Mouse (Mus musculus) liver, adult 2 months (tissue): ENCODE results near the gene Stx16. TPM values are rescaled to one million over a fixed set of nuclear protein-coding genes. Genes with fewer than 3 reads are reported as not detected.

Experiments used
- DNase-seq: peaks from one replicate; pipeline ENCODE4 v3.0.0-alpha.2; 2011; ENCODE audit warnings: low read depth, low spot score; ENCODE audit errors: extremely low read depth
- H3K27ac ChIP-seq: fragments of 200-500 bp; replicated peaks from 2 replicates; pipeline ENCODE4 v1.5.1; 2012; ENCODE audit warnings: low read depth, mild to moderate bottlenecking, control low read depth, inconsistent platforms, low read length; ENCODE audit not compliant: insufficient read depth
- H3K27me3 ChIP-seq: fragments of 200-500 bp; 2 replicates; pipeline ENCODE4 v1.6.1; 2012; ENCODE audit warnings: mild to moderate bottlenecking, moderate library complexity, low read length, inconsistent platforms; ENCODE audit not compliant: control insufficient read depth, insufficient read depth
- H3K36me3 ChIP-seq: fragments of 200-500 bp; 2 replicates; pipeline ENCODE4 v1.6.1; 2012; ENCODE audit warnings: low read length, inconsistent platforms; ENCODE audit not compliant: control insufficient read depth, insufficient read depth
- H3K4me1 ChIP-seq: fragments of 200-500 bp; 2 replicates; pipeline ENCODE4 v1.6.1; 2011; ENCODE audit warnings: low read length; ENCODE audit not compliant: control insufficient read depth, insufficient read depth
- H3K4me3 ChIP-seq: fragments of 200-500 bp; 2 replicates; pipeline ENCODE4 v1.5.1; 2011; ENCODE audit warnings: low read depth, mild to moderate bottlenecking, control low read depth, low read length, moderate library complexity; ENCODE audit not compliant: insufficient read depth
- H3K79me2 ChIP-seq: fragments of 200-500 bp; 2 replicates; pipeline ENCODE4 v1.6.1; 2012; ENCODE audit warnings: inconsistent platforms, mild to moderate bottlenecking, low read length, moderate library complexity; ENCODE audit not compliant: control insufficient read depth, insufficient read depth
- H3K9ac ChIP-seq: fragments of 200-500 bp; 2 replicates; pipeline ENCODE4 v1.6.1; 2012; ENCODE audit warnings: low read depth, mild to moderate bottlenecking, control low read depth, inconsistent platforms, low read length
- CTCF ChIP-seq: fragments of 200-500 bp; IDR thresholded peaks from 2 replicates; pipeline ENCODE4 v1.5.1; 2011; ENCODE audit warnings: low read depth, low read length, control low read depth
- POLR2A ChIP-seq: fragments of 200-500 bp; IDR thresholded peaks from 2 replicates; pipeline ENCODE4 v1.6.1; 2011; ENCODE audit warnings: low read length, control low read depth; ENCODE audit not compliant: insufficient read depth; ENCODE audit errors: extremely low read depth
- WGBS: fragments of 180-500 bp; shearing (Covaris S2); methylation state at CpG from one replicate; pipeline ENCODE4 v1.1.7; 2018; 5-methylcytosine and 5-hydroxymethylcytosine counted together
- polyA plus RNA-seq: library from polyadenylated mRNA; depleted of rRNA; stranded (reverse); fragments of >200 nt; gene quantifications from 2 replicates; pipeline ENCODE4 v1.2.3, GENCODE M21; 2012; rRNA removed
- total RNA-seq: library from RNA; depleted of rRNA; stranded (reverse); fragments of >200 nt; gene quantifications from 2 replicates; pipeline ENCODE4 v1.2.3, GENCODE M21; 2014; rRNA removed

The Stx16 gene
- total RNA-seq (9.8 and 10.5 TPM in 2 replicates), polyA plus RNA-seq (12.1 and 14.6 TPM in 2 replicates)

DNA sequence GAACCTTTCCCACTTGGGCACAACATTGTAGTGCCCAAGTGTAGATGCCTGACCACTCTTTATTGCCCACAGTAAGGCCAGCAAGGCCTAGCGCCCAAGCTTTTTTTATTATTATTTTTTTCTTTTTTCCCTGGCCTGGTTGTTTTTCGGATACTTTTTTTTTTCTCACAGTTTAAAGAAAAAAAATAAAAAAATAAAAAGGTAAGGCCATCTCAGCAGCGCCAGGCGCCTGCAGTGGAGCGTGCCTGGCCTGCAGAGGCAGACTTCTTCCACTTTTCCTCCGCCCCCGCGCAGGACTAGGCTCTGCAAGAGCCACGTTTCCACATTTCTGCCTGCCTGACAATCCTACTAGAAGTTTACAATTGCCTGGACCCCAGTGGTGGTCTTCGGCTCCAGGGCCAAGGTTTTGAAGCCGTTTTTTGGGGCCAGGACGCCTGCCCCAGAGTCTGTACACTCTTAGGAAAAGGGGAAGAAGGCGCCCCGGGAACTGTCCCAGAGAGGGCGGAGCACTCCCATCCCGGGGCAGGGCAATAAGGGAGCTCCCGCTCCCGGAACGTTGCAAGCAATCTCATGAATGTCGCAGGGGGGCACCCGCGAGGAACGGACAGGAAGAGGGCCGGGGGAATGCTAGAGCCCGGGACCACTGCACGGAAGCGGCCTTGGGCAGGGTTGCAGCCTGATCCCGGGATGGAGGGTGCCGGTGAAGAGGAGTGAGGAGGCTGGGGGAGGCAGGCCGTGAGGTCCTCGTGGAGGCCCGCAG lies at the start of gene Stx16:
TSS of gene Stx16 (plus strand) at position 636 of the 760 bp plus-strand sequence.
- Histone ChIP-seq H3K79me2 (peaks cover 13% of the 10 kb centered on the region; the same call in 1 of the 2 replicates), H3K27ac (peak within 1 kb of the TSS; percentile 95), H3K36me3 (no peaks in the 10 kb centered on the region), H3K4me1 (peaks cover 6% of the 10 kb centered on the region), H3K9ac (peak within 1 kb of the TSS; percentile 91), H3K4me3 (peak within 1 kb of the TSS; percentile 98), H3K27me3 (no peaks in the 10 kb centered on the region)
- 1% methylated on average over 32 of the region's 32 CpGs for WGBS
- DNase-seq, result peak; percentile 79
- TF ChIP-seq POLR2A (peak; percentile 61), CTCF (peak; percentile 62)

DNA sequence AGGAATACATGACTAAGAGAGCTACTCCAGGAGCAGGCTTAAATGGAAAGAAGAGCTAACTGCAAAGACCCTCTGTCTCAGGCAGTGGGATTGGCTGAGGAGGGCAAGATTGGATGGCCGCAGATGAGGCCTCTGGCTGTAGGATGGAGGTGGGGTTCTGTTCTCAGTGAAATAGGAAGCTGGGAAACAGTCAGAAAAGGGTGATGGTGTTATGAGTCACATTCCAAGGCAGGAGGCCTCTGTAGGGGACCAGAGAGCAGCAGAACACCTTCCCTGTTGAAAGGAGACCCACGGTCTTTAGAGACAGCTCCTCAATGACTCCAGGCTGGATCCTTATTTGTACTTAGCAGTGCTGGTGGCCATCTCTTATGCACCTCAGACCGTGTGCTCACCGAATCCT lies 49.7 kb upstream of the Stx16 start:
- TF ChIP-seq POLR2A (no peak), CTCF (no peak)
- H3K9ac ChIP-seq, result no peak overlapping the region

DNA sequence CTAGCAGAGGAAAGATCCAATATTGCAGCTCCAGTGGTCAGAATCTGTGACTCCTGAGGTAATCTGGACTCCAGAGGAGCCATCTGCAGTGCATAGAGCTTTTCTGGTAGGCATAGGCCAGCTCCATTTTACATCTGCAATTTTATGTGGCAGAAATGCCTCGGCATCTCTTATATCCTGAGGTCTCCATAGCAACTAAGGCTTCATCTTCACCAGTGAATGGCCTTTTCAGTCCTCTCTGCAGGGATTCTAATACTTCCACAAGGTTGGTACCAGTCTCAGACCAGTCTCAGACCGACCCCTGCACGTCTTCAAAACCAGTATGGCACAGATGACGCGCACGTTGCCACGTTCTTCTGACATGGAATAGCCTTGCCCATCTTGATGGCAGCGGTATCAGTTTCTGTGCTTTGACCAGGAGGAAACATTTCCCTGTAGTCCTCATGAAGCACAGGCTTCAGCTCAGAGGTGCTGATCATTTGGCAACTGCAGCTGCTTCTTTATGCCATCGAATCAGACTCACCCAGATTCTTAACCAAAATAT lies 42.8 kb upstream of the Stx16 start:
- Histone ChIP-seq H3K79me2 (no peaks in the 10 kb centered on the region), H3K4me1 (no peaks in the 10 kb centered on the region), H3K27me3 (no peaks in the 10 kb centered on the region), H3K9ac (no peak overlapping the region), H3K27ac (no peak overlapping the region), H3K4me3 (no peak overlapping the region), H3K36me3 (no peaks in the 10 kb centered on the region)
- 92% methylated on average over 9 of the region's 9 CpGs for WGBS
- no peak for DNase-seq
- TF ChIP-seq CTCF (no peak), POLR2A (no peak)

More for the DNA sequence above, 49.7 kb upstream of the Stx16 start:
- DNase-seq, result no peak
- H3K27ac ChIP-seq, result no peak overlapping the region
- no peaks in the 10 kb centered on the region; the same call in 1 of the 2 replicates for H3K4me1 ChIP-seq
- no peaks in the 10 kb centered on the region for H3K36me3 ChIP-seq
- no peaks in the 10 kb centered on the region for H3K27me3 ChIP-seq
- 90% methylated on average over 4 of the region's 4 CpGs for whole genome bisulfite sequencing
- no peak overlapping the region for H3K4me3 ChIP-seq
- no peaks in the 10 kb centered on the region for H3K79me2 ChIP-seq

DNA sequence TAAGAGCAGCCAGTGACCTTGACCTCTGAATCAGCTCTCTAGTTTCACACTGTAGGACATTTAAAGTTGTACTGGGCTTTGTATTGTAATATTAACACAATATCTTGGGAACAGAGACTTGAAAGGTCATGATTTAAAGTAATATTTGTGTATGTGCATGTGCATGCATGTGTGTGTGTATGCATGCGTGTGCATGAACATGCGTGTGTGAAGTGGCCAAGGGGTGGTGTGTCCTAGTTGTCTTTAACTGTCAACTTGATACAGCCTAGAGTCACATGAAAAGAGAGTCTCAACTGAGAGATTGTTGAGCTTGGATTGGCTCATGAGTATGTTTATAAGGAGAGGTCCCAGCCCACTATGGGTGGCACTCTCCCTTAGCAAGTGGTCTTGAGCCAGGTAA lies 28.5 kb upstream of the Stx16 start:
- Histone ChIP-seq H3K79me2 (no peaks in the 10 kb centered on the region), H3K27ac (no peak overlapping the region), H3K9ac (no peak overlapping the region), H3K4me3 (no peak overlapping the region), H3K4me1 (no peaks in the 10 kb centered on the region), H3K36me3 (no peaks in the 10 kb centered on the region), H3K27me3 (no peaks in the 10 kb centered on the region; the same call in 1 of the 2 replicates)
- no peak for DNase-seq
- TF ChIP-seq POLR2A (no peak), CTCF (no peak)
- WGBS, result 100% methylated on average over 2 of the region's 2 CpGs

DNA sequence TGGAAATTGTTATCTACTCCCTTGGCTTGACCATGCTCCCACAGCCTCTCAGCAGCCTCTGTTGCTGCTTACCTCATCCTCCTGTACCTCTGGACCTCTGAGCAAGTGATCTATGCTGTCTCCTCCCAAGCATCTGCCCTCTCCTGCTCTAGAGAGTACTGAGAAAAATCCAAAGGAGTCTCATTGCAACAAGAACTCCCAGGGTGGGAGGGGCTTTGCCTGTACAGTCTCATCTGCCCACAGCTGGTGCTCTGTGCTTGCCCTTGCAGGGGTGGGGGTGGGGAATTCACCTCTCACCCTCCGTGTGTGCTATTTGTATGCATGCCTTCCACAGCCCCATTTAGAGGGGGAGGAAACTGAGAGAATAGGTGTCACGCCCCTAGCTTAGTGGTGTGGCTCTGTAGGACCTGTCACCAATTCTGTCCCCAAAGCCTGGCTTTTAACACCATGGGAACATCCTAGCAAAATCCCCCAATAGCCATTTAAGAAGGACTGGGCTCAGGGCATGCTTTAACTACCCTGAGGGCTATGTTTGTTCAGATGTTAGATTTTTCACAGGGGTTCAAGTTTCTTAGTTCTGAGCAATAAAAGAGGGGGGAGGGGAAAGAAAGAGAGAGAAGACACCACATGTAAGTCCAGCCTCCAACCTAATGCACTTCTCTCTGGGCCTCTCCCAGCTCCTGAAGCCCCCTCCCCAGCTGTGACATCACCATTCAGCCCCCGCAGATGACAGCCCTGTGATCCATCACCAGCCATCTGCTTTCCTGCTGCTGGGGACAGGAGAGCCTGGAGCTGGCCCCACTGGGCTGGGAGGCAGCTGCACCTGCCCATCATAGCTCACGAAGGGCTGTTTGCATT lies 26.4 kb upstream of the Stx16 start:
- H3K27me3 ChIP-seq, result no peaks in the 10 kb centered on the region; the same call in 1 of the 2 replicates
- TF ChIP-seq CTCF (no peak), POLR2A (no peak)
- 43% methylated on average over 4 of the region's 4 CpGs for WGBS
- no peaks in the 10 kb centered on the region for H3K79me2 ChIP-seq
- no peaks in the 10 kb centered on the region for H3K4me1 ChIP-seq
- no peaks in the 10 kb centered on the region for H3K36me3 ChIP-seq
- H3K9ac ChIP-seq, result no peak overlapping the region
- DNase-seq, result no peak
- no peak overlapping the region for H3K4me3 ChIP-seq
- no peak overlapping the region for H3K27ac ChIP-seq
